In the genomic region with DNA sequence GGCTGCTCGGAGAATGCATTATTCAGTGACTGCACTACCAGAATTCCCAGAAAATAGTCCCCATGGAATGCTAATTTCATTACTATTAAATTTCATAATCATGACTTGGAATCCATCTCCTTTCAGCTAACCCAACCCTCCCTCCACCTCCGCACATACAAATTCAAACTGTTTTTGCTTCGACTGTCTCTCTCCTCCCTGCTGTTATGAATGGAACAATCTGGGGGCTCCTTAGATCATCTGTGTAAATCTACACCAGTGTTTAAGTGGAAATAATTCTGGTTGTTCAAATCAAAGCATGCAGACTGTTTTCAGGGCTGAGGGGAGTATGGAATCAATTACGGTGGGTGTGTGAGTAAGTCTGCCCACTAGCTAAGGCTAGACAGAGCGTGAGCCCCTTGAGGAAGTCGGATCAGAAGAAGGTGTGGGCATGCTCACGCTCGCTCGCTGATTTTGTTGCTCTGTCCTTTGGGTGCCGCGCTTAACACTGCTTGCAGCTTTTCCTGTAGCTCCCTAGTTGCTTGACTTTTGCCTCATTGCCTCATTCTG, we compare ENCODE assay signal across 14 mouse cellular contexts.
A peak's percentile ranks its signal among the peaks of the same experiment; 100 is the strongest.
DNase-seq lines count a peak whose midpoint lies in the region; ATAC-seq and TF ChIP-seq lines count a peak whose summit lies in the region.
"Had no signal": no experiment of that assay in that cellular context is flagged by ENCODE, and none has a peak within 500 bp of the region (broad histone marks: within the 10 kb centered on the region; RNA-seq: fewer than 3 reads in every experiment).

No protein-coding gene starts in this region.

- no peaks in the 10 kb centered on the region for H3K27me3 ChIP-seq in hindbrain, embryonic 12.5 days
- H3K27me3 ChIP-seq in hindbrain, postnatal 0 days (ENCODE audit: insufficient read depth, low read length) = no peaks in the 10 kb centered on the region
- no peaks in the 10 kb centered on the region for H3K27me3 ChIP-seq in neural tube, embryonic 13.5 days
- H3K27me3 ChIP-seq in limb, embryonic 10.5 days (ENCODE audit: low read depth, poor library complexity, severe bottlenecking) = no peaks in the 10 kb centered on the region
- H3K27me3 ChIP-seq: intestine, embryonic 15.5 days; liver, embryonic 13.5 days; neural tube, embryonic 12.5 days had no signal

- 0 out of 2 replicates have a peak overlapping the region, but pooled peaks have one; percentile 18 for H3K27ac ChIP-seq in hindbrain, embryonic 12.5 days
- H3K27ac ChIP-seq in hindbrain, postnatal 0 days = no peak overlapping the region
- H3K27ac ChIP-seq in neural tube, embryonic 13.5 days (replicated peaks) = 0 out of 2 replicates have a peak overlapping the region, but pooled peaks have one; percentile 6
- peak overlapping the region; percentile 63 for H3K27ac ChIP-seq in limb, embryonic 10.5 days
- no peak overlapping the region for H3K27ac ChIP-seq in left cerebral cortex, adult 2 months
- H3K27ac ChIP-seq: intestine, embryonic 15.5 days; liver, embryonic 13.5 days; neural tube, embryonic 12.5 days had no signal

- no peak for ATAC-seq in hindbrain, embryonic 12.5 days (ENCODE audit: low FRiP score)
- ATAC-seq in hindbrain, postnatal 0 days = no peak
- ATAC-seq in neural tube, embryonic 13.5 days (ENCODE audit: low read depth) = no peak
- ATAC-seq: intestine, embryonic 15.5 days had no signal

- TF ChIP-seq CTCF in hindbrain, postnatal 0 days (IDR thresholded peaks at IDR 0.05; ENCODE audit: low read depth) = no peak
- TF ChIP-seq CTCF in left cerebral cortex, adult 2 months (IDR thresholded peaks at IDR 0.05) = no peak

- no peak overlapping the region for H3K9ac ChIP-seq in hindbrain, embryonic 12.5 days
- H3K9ac ChIP-seq in hindbrain, postnatal 0 days (replicated peaks; ENCODE audit: low read length) = no peak overlapping the region
- no peak overlapping the region for H3K9ac ChIP-seq in neural tube, embryonic 13.5 days
- H3K9ac ChIP-seq: intestine, embryonic 15.5 days; liver, embryonic 13.5 days; neural tube, embryonic 12.5 days had no signal

- DNase-seq in hindbrain, postnatal 0 days (ENCODE audit: low spot score) = no peak
- DNase-seq in neural tube, embryonic 10.5 days (ENCODE audit: extremely low spot score, low spot score) = no peak
- no peak for DNase-seq in limb, embryonic 10.5 days (ENCODE audit: low spot score)
- no peak for DNase-seq in left cerebral cortex, adult 2 months (ENCODE audit: extremely low spot score in 1 of 2, low spot score in 2 of 2)
- DNase-seq in cerebellum, postnatal 10 days = no peak
- no peak for DNase-seq in gastrocnemius, postnatal 25 days
- DNase-seq: cerebellum, postnatal 14 days; kidney, postnatal 36 days; liver, embryonic 13.5 days; thymus, adult 2 months had no signal

- H3K4me2 ChIP-seq in hindbrain, embryonic 12.5 days (replicated peaks) = no peak overlapping the region
- no peak overlapping the region for H3K4me2 ChIP-seq in hindbrain, postnatal 0 days (ENCODE audit: low read depth, low read length)
- H3K4me2 ChIP-seq in neural tube, embryonic 13.5 days = no peak overlapping the region
- H3K4me2 ChIP-seq: intestine, embryonic 15.5 days; liver, embryonic 13.5 days; neural tube, embryonic 12.5 days had no signal

- no peaks in the 10 kb centered on the region for H3K9me3 ChIP-seq in hindbrain, embryonic 12.5 days (replicated peaks)
- no peaks in the 10 kb centered on the region for H3K9me3 ChIP-seq in hindbrain, postnatal 0 days (ENCODE audit: low read length)
- no peaks in the 10 kb centered on the region for H3K9me3 ChIP-seq in neural tube, embryonic 13.5 days
- no peaks in the 10 kb centered on the region for H3K9me3 ChIP-seq in limb, embryonic 10.5 days (replicated peaks)
- H3K9me3 ChIP-seq: intestine, embryonic 15.5 days; liver, embryonic 13.5 days; neural tube, embryonic 12.5 days had no signal

- H3K4me3 ChIP-seq in hindbrain, embryonic 12.5 days = no peak overlapping the region
- no peak overlapping the region for H3K4me3 ChIP-seq in hindbrain, postnatal 0 days (ENCODE audit: low read length)
- no peak overlapping the region for H3K4me3 ChIP-seq in neural tube, embryonic 13.5 days
- no peak overlapping the region for H3K4me3 ChIP-seq in limb, embryonic 10.5 days
- no peak overlapping the region for H3K4me3 ChIP-seq in left cerebral cortex, adult 2 months
- H3K4me3 ChIP-seq: intestine, embryonic 15.5 days; liver, embryonic 13.5 days; neural tube, embryonic 12.5 days had no signal

- no peaks in the 10 kb centered on the region for H3K36me3 ChIP-seq in hindbrain, embryonic 12.5 days
- no peaks in the 10 kb centered on the region for H3K36me3 ChIP-seq in hindbrain, postnatal 0 days (ENCODE audit: insufficient read depth, low read length)
- H3K36me3 ChIP-seq in neural tube, embryonic 13.5 days = no peaks in the 10 kb centered on the region
- no peaks in the 10 kb centered on the region for H3K36me3 ChIP-seq in limb, embryonic 10.5 days
- H3K36me3 ChIP-seq: intestine, embryonic 15.5 days; liver, embryonic 13.5 days; neural tube, embryonic 12.5 days had no signal

- intact Hi-C loops in left cerebral cortex, adult 2 months (cut with DNase I) = no loop called here

- WGBS in hindbrain, embryonic 12.5 days = 68% methylated on average over 11 of the region's 11 CpGs
- WGBS in hindbrain, postnatal 0 days = 65% methylated on average over 11 of the region's 11 CpGs
- WGBS in neural tube, embryonic 13.5 days = 61% methylated on average over 11 of the region's 11 CpGs
- WGBS in limb, embryonic 10.5 days = 72% methylated on average over 11 of the region's 11 CpGs

- peaks cover 65% of the 10 kb centered on the region for H3K4me1 ChIP-seq in hindbrain, embryonic 12.5 days
- H3K4me1 ChIP-seq in hindbrain, postnatal 0 days (ENCODE audit: insufficient read depth, low read length) = peaks cover 39% of the 10 kb centered on the region
- H3K4me1 ChIP-seq in neural tube, embryonic 13.5 days (replicated peaks) = peaks cover 79% of the 10 kb centered on the region
- peaks cover 60% of the 10 kb centered on the region for H3K4me1 ChIP-seq in limb, embryonic 10.5 days

Comparison
In these comparisons a context has a peak if more than half of its experiments do, and no peak if none do; other contexts are left out.
1. H3K27ac ChIP-seq: peak in hindbrain, embryonic 12.5 days (single experiment), neural tube, embryonic 13.5 days (single experiment) and limb, embryonic 10.5 days (single experiment); none in hindbrain, postnatal 0 days (single experiment) and left cerebral cortex, adult 2 months (single experiment).